Mouse (Mus musculus) stomach, postnatal 0 days (tissue): ENCODE measurements around the gene Samd4. TPM values are rescaled to one million over a fixed set of nuclear protein-coding genes. Genes with fewer than 3 reads are reported as not detected.

Experiments used
- ATAC-seq: fragments of 200-750 bp; cut with Nextera tagmentation; 2 replicates; pipeline ENCODE4 v1.8.0; 2017; ENCODE audit not compliant: low FRiP score, low TSS enrichment
- DNase-seq: peaks from one replicate; pipeline ENCODE4 v3.0.0-alpha.2; 2016; ENCODE audit warnings: low spot score
- H3K27ac ChIP-seq: fragments of 300-500 bp; sonication (generic); replicated peaks from 2 replicates; pipeline ENCODE4 v1.5.1; 2014; ENCODE audit warnings: mild to moderate bottlenecking, control low read depth
- H3K27me3 ChIP-seq: fragments of 300-500 bp; sonication (generic); 2 replicates; pipeline ENCODE4 v1.6.1; 2014; ENCODE audit warnings: low read length; ENCODE audit not compliant: control insufficient read depth, insufficient read depth
- H3K36me3 ChIP-seq: fragments of 300-500 bp; sonication (generic); 2 replicates; pipeline ENCODE4 v1.6.1; 2014; ENCODE audit warnings: low read length, mixed read lengths; ENCODE audit not compliant: control insufficient read depth, insufficient read depth
- H3K4me1 ChIP-seq: fragments of 300-500 bp; sonication (generic); replicated peaks from 2 replicates; pipeline ENCODE4 v1.6.1; 2014; ENCODE audit warnings: antibody characterized with exemption; ENCODE audit not compliant: control insufficient read depth, insufficient read depth
- H3K4me2 ChIP-seq: fragments of 300-500 bp; sonication (generic); replicated peaks from 2 replicates; pipeline ENCODE4 v1.6.1; 2014; ENCODE audit warnings: low read depth, mild to moderate bottlenecking, control low read depth, moderate library complexity
- H3K4me3 ChIP-seq: fragments of 300-500 bp; sonication (generic); 2 replicates; pipeline ENCODE4 v1.5.1; 2014; ENCODE audit warnings: low read depth, low read length, control low read depth
- H3K9ac ChIP-seq: fragments of 300-500 bp; sonication (generic); 2 replicates; pipeline ENCODE4 v1.6.1; 2014; ENCODE audit warnings: mild to moderate bottlenecking, low read length, control low read depth, mixed read lengths
- H3K9me3 ChIP-seq: fragments of 300-500 bp; sonication (generic); 2 replicates; pipeline ENCODE4 v1.6.1; 2016; ENCODE audit warnings: low read length; ENCODE audit not compliant: control insufficient read depth
- CTCF ChIP-seq: IDR thresholded peaks from 2 replicates; pipeline ENCODE4 v1.5.1; 2016; ENCODE audit warnings: antibody characterized with exemption, low read depth, mild to moderate bottlenecking, moderate library complexity
- EP300 ChIP-seq: optimal IDR thresholded peaks from 2 replicates; pipeline ENCODE3; 2016; ENCODE audit warnings: antibody characterized with exemption
- WGBS: fragments of 180-500 bp; shearing (Covaris S2); extraction: QIAGEN DNeasy Blood & Tissue Kit; methylation state at CpG from one replicate; pipeline ENCODE4 v1.1.7; 2014; 5-methylcytosine and 5-hydroxymethylcytosine counted together
- polyA plus RNA-seq: library from polyadenylated mRNA; unstranded; fragments of >200 nt; fragmentation: Nextera tagmentation; extraction: Ambion mirVana; gene quantifications from 2 replicates; pipeline ENCODE4 v1.2.1, GENCODE M21; 2015

Gene Samd4
- polyA plus RNA-seq, 1 experiment from 2014 or later: 4.1 TPM

- WGBS: 82% methylated on average over 5 of the region's 5 CpGs
- Histone ChIP-seq H3K27me3 (no peaks in the 10 kb centered on the region), H3K4me2 (no peak overlapping the region), H3K36me3 (no peaks in the 10 kb centered on the region; the same call in 1 of the 2 replicates), H3K9ac (no peak overlapping the region), H3K4me1 (no peaks in the 10 kb centered on the region), H3K4me3 (no peak overlapping the region), H3K27ac (no peak overlapping the region), H3K9me3 (no peaks in the 10 kb centered on the region)
- DNase-seq: no peak
- no peak for TF ChIP-seq EP300
- no peak for TF ChIP-seq CTCF
- ATAC-seq: no peak
Measured at GRCm38 (mm10) chr14:46897953-46898352, 15.3 kb downstream of the Samd4 start.

- 55% methylated on average over 3 of the region's 3 CpGs for WGBS
- no peak for TF ChIP-seq EP300
- TF ChIP-seq CTCF: no peak
- Histone ChIP-seq H3K9me3 (no peaks in the 10 kb centered on the region), H3K27me3 (no peaks in the 10 kb centered on the region), H3K4me2 (no peak overlapping the region), H3K4me3 (no peak overlapping the region), H3K27ac (no peak overlapping the region), H3K36me3 (no peaks in the 10 kb centered on the region; the same call in 1 of the 2 replicates), H3K9ac (no peak overlapping the region), H3K4me1 (no peaks in the 10 kb centered on the region)
- no peak for ATAC-seq
- DNase-seq: no peak
Measured at GRCm38 (mm10) chr14:46898626-46899025, 16.0 kb downstream of the Samd4 start.

DNA sequence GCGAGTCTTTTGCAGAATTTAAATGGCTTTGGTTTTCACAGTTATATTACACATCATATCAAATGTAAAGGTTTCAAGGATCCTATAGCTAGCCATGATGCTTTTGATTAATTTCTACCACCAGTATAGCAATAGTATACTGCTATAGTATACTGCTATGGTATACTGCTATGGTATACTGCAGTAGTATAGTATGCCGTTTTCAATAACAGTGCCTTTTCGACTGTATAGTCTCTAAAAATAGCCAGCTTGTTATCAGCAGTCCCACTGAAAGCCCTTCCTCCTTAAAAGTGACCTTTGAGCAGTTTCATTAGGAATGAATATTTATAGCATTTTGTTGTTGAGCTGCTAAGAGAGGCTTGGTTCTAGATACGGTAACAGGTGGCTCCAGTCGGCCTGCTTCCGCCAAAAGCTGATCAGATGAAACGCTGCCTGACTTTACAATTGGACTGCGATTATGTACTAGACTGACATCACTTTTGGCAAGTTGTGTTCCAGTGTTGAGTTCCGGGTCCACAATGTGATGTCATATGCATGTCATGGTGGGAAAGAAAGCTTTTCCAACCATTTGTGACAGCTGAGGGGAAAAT is 19.9 kb downstream of the Samd4 start:
- H3K4me1 ChIP-seq: no peaks in the 10 kb centered on the region
- ATAC-seq: no peak
- H3K9me3 ChIP-seq: no peaks in the 10 kb centered on the region
- H3K36me3 ChIP-seq: no peaks in the 10 kb centered on the region
- no peak overlapping the region for H3K4me2 ChIP-seq
- no peak overlapping the region for H3K27ac ChIP-seq
- H3K4me3 ChIP-seq: no peak overlapping the region
- H3K9ac ChIP-seq: no peak overlapping the region
- DNase-seq: no peak
- no peaks in the 10 kb centered on the region for H3K27me3 ChIP-seq
- WGBS: 78% methylated on average over 9 of the region's 9 CpGs
- TF ChIP-seq CTCF (no peak), EP300 (no peak)

GRCm38 (mm10) chr14:46904276-46904675 is 21.6 kb downstream of the Samd4 start:
- H3K4me2 ChIP-seq: no peak overlapping the region
- ATAC-seq (no peak), DNase-seq (no peak)
- H3K27me3 ChIP-seq: no peaks in the 10 kb centered on the region
- H3K27ac ChIP-seq: no peak overlapping the region
- H3K9ac ChIP-seq: no peak overlapping the region
- TF ChIP-seq EP300 (no peak), CTCF (no peak)
- H3K4me1 ChIP-seq: no peaks in the 10 kb centered on the region
- H3K9me3 ChIP-seq: no peaks in the 10 kb centered on the region
- no peaks in the 10 kb centered on the region for H3K36me3 ChIP-seq
- H3K4me3 ChIP-seq: no peak overlapping the region
- WGBS: 89% methylated on average over 4 of the region's 4 CpGs

DNA sequence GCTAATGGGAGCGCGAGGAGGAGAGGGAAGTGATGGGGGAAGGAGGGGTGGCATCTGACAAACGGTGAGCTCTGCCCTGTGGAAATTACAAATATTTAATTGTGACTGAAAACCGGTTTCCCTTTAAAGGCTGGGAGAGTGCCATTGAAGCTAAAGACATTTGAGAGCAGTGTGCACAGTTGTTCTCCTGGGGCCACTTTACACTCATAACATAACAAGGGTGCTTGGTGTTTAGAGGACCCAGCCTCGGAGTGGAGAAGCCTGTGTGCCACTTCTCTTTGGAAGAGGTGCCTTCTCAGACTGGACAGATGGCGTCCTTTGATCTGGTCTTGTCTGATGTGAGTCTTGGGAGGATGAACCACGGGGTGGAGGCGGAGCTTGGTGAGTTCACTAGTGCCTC is 26.2 kb downstream of the Samd4 start:
- Histone ChIP-seq H3K36me3 (no peaks in the 10 kb centered on the region), H3K4me1 (no peaks in the 10 kb centered on the region), H3K4me2 (no peak overlapping the region), H3K9ac (no peak overlapping the region), H3K4me3 (no peak overlapping the region), H3K9me3 (no peaks in the 10 kb centered on the region), H3K27ac (no peak overlapping the region), H3K27me3 (no peaks in the 10 kb centered on the region)
- DNase-seq (no peak), ATAC-seq (no peak)
- TF ChIP-seq CTCF: no peak
- TF ChIP-seq EP300: no peak
- 60% methylated on average over 8 of the region's 8 CpGs for WGBS

DNA sequence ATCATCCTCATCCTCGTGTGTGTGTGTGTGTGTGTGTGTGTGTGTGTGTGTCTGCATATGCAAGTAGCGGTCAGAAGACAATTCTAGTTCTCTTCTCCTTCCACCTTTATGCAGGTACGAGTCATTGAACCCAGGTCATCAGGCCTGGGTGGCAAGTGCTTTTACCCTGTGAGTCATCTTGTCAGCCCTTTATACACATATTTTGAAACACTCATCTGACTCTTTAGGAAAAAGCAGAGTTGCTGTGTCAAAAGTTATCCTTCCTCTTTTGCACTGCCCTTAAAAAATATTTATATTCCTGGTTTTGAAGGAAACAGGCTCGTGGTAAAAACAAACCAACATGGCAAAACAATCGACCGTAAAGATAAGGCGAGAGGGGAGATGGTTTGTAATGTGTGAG is 29.8 kb downstream of the Samd4 start:
- no peak for DNase-seq
- 86% methylated on average over 7 of the region's 7 CpGs for WGBS
- ATAC-seq: no peak
- Histone ChIP-seq H3K4me3 (no peak overlapping the region), H3K9ac (no peak overlapping the region), H3K27ac (no peak overlapping the region), H3K36me3 (no peaks in the 10 kb centered on the region), H3K4me2 (no peak overlapping the region), H3K4me1 (no peaks in the 10 kb centered on the region), H3K9me3 (no peaks in the 10 kb centered on the region), H3K27me3 (no peaks in the 10 kb centered on the region)
- no peak for TF ChIP-seq EP300
- TF ChIP-seq CTCF: no peak
